Mouse (Mus musculus): ENCODE results near the gene Tmprss3. TPM values are rescaled to one million over a fixed set of nuclear protein-coding genes. Genes with fewer than 3 reads are reported as not detected.

Gene Tmprss3
- not detected for total RNA-seq (2022)

- no peak for DNase-seq (ENCODE audit: low spot score in 2 of 2)
Observed at GRCm38 (mm10) chr17:31198877-31199276, at the start of gene Tmprss3. Gene Tmprss3, minus strand, starts transcription at chr17:31198977.

GRCm38 (mm10) chr17:31247144-31247543, 48.4 kb upstream of the Tmprss3 start:
- DNase-seq (ENCODE audit: low spot score in 2 of 2) = no peak

DNA sequence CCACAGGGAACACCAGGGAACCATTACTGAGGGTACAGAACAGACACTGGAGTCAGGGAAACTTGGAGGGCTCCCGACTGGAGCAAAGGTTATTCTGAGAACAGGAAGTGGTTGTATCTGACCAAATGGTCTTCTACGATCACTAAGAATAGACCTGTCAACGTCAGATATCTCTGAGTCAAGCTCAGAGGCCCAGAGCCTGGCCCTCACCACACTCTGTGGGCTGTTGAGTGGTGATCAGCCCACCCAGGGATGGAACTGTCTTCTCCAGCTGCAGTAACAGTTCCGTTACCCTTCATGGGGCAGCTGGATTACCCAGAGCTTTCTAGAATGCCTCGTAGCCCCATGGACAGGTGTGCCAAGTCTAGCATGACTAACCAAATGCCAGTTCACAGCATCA, 46.5 kb upstream of the Tmprss3 start:
- no peak for DNase-seq (ENCODE audit: low spot score in 2 of 2)

- DNase-seq (ENCODE audit: low spot score in 2 of 2) = no peak
Observed at GRCm38 (mm10) chr17:31242764-31243163, 44.0 kb upstream of the Tmprss3 start.

DNA sequence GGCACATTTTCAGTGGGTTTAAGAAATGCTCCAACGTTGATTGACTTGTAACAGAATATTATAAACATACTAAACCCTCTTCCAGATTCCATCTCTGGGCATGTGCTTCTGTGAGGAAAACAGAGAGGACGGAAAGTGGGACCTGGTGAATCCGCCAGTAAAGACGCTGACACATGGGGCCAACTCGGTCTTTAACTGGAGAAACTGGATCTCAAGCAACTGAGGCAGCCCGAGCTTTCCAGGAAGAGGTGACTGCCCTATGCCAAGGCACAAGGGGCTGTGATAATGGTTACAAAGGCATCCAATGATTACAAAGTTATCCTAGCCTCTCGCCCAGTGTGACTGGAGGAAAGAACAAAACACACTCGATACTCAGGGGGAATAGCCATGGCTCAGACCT, 42.4 kb upstream of the Tmprss3 start:
- no peak for DNase-seq (ENCODE audit: low spot score in 2 of 2)

DNA sequence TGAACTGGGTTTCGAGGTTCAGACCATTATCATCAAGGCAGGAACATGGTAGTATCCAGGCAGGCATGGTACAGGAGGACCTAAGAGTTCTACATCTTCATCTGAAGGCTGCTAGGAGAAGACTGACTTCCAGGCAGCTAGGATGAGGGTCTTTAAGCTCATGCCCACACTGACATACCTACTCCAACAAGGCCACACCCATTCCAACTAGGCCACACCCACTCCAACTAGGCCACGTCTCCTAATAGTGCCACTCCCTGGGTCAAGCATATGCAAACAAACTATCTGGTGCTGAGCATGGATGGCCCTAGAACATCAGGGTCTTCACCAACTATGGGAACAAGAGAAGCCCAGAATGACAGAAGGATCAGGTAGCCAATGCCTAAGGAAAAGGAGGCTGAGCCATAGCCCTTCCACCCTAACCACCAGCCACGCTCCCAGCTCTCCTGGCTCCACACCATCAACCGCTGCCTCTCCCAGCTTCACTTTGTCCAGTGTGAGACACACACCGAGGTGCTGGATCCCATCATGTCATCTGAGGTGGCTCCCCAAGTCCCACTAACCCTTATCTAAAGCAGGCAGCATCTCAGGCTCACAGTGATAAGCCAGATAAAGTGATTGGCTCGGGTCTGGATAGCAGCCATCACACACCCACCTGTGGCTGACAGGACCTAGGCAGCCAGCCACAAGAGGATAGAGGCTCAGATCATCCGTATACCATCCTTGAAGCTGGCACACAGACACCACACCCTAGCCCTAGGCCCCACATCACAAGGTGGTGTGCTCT, 39.6 kb upstream of the Tmprss3 start:
- DNase-seq (ENCODE audit: low spot score in 2 of 2) = no peak

DNA sequence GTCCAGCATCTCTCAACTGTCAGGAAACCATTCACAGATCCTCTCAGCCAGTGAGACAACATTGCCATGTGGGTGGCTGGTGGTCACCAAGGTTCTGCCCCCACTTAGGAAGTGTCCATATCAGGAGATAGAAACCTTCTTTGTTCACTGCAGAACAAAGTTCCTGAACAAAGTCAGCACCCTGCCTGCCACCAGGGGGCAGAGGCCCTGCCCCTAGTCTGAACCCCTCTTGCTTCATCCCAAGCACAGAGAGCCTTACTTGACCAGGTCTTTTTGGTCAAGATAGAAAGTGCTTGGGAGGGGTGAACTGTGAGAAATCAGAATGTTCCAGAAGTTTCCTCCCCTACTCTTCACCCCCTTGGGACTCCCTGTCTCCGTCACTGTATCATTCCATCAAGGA, 37.1 kb upstream of the Tmprss3 start:
- no peak for DNase-seq (ENCODE audit: low spot score in 2 of 2)

DNA sequence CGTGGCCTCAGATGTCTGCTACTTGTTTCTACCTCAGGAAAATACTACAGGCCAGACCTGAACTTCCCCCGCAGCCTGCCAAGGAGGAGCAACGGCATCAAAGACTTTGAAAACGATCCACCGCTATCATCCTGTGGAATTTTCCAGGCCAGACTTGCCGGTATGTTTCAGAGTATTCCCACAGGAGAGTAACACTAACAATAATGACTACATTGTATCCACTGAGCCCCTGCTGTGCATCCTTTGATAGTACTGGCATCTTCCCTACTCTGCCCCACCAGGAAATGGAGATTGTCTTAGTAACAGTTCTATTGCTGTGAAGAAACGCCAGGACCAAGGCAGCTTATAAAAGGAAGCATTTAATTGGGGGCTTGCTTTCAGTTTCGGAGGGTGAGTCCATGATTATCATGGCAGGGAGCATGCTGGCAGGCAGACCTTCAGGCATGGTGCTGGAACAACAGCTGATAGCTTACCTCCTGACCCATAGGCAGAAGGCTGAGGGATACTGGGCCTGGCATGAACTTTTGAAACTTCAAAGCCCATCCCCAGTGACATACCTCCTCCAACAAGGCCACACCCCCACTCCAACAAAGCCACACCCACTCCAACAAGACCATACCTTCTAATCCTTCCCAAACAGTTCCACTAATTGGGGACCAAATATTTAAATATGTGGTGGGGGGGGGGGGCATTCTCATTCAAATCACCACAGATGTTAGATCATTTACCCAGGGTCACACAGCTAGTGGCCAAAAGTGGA, 33.7 kb upstream of the Tmprss3 start:
- DNase-seq (ENCODE audit: low spot score in 2 of 2) = no peak

DNA sequence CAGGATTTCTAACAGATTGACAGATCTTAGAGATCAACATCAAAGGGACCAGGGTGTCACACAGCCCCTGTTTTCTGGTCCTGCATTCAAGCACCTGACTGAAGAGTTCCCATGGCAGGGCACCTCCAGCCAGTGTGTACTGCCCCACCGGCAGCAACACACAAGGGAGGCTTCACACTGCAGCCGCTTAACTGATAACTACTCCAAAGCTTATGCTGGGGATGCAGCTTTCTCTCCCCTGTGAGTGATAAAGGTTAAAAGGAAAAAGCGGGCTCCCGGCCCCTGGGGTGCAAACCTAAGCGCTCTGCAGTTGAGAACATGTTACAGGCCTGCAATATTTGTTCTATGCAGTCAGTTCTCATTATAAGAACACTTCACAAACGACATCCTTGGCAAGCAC, 33.0 kb upstream of the Tmprss3 start:
- no peak for DNase-seq (ENCODE audit: low spot score in 2 of 2)

DNA sequence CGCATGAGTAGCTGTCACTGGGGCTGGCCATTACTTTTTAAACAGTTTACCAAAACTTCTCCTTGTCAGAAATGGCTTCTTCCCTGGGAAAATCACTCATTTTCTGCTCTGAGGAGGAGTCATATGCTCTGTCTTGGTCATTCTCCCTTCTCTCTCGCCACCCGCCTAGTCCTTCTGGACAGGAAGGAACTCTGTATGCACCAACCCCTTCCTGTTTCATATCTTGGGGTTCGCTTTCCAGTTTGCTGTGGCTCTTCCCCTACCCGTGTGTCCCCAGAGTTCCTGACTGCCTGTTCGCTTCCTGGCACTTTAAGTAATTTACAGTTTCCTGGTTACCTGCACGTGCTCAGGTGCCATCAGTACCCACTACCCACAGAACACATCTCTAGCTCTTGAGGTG, 28.2 kb upstream of the Tmprss3 start:
- DNase-seq (ENCODE audit: low spot score in 2 of 2) = no peak

- DNase-seq (ENCODE audit: low spot score in 2 of 2) = no peak
Observed at GRCm38 (mm10) chr17:31226368-31226767, 27.6 kb upstream of the Tmprss3 start.

DNA sequence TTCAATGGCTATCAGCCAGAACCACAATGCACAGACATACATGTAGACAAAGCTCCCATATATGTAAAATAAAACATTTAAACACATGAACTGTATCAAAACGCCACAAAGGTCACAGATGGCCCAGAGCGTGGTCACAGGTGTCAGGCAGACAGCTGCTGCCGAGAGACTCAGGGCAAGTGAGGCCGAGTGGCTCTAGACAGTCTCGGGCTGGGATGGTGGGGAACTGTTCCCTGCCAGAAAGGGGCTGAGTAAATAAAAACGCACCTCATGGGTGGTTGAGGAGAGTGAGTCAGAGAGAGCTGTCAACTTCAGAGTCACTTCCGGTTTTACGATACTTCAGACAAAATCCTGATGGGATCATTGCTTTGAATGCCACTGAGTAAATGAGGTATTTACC, 25.8 kb upstream of the Tmprss3 start:
- no peak for DNase-seq (ENCODE audit: low spot score in 2 of 2)

GRCm38 (mm10) chr17:31223835-31224234, 25.1 kb upstream of the Tmprss3 start:
- no peak for DNase-seq (ENCODE audit: low spot score in 2 of 2)

DNA sequence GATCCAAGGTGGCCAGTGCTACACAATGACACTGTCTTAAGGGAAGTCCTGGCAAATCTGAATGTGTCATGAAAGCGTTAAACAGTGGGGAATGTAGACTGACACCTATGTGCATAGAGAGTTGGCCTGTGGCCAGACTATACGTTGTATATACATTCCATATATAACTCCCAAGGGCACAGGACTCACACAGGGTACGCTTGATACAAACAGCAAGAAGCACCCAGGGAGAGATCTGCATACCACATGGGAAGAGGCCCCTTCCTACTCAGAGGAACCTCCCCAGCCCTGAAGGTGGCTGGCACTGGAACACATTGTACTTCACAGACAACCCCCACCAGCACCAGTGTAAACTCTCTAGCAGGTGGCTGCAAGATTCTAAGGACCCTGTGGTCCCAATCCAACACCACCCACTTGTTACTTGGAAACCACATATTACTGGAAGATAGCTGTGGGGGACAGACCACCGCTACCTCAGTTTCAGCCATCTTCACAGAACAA, 24.1 kb upstream of the Tmprss3 start:
- no peak for DNase-seq (ENCODE audit: low spot score in 2 of 2)

DNA sequence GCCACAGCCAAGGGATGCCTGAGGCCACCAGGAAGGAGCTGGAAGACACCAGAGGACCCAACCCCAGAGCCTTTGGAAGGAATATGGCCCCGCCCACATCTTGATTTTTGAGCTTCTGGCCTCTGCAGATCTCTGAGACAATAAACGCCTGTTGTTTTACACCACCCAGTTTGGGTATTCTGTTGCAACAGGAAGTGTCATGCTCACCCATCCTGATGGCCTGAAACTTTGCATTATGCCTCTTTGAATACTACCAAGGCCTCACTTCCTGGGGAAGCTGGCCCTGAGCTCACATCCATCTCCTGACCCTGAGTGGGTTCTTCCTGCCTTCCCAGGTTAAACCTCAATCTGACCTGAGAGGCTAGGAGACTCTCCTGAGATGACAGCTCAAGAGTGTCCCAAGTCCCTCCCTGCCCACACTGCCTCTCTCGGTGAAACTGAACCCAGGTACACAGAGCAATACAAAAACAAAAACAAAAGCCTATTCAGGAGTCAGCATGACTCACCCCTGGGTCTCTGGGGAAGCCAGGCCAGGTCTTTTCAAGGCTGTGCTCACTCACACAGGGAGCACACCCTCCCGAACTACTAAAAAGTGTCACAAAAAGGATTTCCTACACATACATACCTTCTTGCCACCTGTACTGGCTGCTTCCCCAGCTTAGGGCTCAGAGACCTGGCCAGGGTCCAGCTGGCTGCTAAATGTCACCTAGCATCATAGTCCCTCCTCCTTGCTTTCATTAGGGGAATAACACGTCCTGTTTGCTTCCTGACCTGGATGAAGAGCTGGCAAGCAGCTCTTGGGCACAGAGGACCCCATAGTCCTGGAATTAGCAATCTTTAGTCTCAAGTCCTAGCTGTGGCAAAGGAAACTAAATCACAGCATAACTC, 17.5 kb upstream of the Tmprss3 start:
- DNase-seq (ENCODE audit: low spot score in 2 of 2) = no peak

- no peak for DNase-seq (ENCODE audit: low spot score in 2 of 2)
Observed at GRCm38 (mm10) chr17:31211881-31212280, 13.1 kb upstream of the Tmprss3 start.

- DNase-seq (ENCODE audit: low spot score in 2 of 2) = no peak
Observed at GRCm38 (mm10) chr17:31210299-31210698, 11.5 kb upstream of the Tmprss3 start.

GRCm38 (mm10) chr17:31209376-31209930, 10.7 kb upstream of the Tmprss3 start:
- DNase-seq (ENCODE audit: low spot score in 2 of 2) = no peak

GRCm38 (mm10) chr17:31208654-31209053, 9.9 kb upstream of the Tmprss3 start:
- no peak for DNase-seq (ENCODE audit: low spot score in 2 of 2)

DNA sequence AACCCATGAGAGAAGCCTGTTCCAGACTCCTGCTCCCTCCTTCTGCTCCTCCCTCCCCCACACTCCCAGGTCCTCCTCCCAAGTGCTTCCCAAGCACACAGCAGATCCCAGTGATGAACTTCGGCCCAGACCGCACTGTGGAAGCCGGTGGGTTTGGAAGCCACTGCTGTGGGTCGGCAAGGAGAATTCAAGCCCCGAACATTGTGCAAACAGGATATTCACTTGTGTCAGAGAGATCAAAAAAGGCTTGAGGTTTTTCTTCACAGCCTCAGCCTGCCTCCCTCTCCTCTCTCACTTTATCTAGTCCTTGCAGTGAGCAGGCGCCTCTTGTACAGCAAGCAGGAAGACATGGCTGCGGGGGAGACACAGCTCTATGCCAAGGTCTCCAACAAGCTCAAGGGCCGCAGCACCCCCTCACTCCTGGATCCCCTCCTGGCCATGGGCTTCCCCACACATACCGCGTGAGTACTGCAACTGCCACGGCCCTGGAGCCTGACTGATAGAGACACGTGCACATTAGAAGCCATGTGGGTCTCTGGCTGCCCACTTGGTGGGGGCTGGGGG, 9.1 kb upstream of the Tmprss3 start, which contains the start of gene Ubash3a:
TSS of gene Ubash3a (plus strand) at position 103 of the 564 bp plus-strand sequence.
- DNase-seq (ENCODE audit: low spot score in 2 of 2) = no peak

- DNase-seq (ENCODE audit: low spot score in 2 of 2) = no peak
Observed at GRCm38 (mm10) chr17:31196283-31196682, 2.5 kb downstream of the Tmprss3 start.
